Mouse (Mus musculus): ENCODE results near the gene Olfr1444. TPM values are rescaled to one million over a fixed set of nuclear protein-coding genes. Genes with fewer than 3 reads are reported as not detected.

The Olfr1444 gene
- polyA plus RNA-seq (2015; fragmentation: Nextera tagmentation; extraction: Ambion mirVana) = not detected in 2 replicates

DNA sequence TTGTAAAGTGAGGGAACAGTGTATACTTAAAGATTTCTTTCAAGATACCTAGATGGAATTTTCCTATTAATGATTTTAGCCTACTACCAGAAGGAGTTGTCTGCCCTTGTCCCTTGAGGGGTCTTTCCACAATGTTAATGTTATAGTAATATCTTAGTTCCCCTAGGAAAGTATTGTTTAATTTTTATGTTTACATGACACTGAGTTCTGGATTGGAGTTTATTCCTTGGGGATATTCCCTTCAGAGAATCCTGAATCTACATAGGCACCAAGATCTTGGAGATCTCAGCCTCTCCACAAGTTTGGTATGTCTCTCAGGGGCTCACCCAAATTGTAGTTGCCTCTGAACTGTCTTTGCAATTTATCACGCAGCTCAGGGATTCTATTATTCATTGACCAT is at the start of gene Olfr1444:
TSS of gene Olfr1444 (plus strand) at position 301 of the 400 bp plus-strand sequence.
- Histone ChIP-seq H3K27ac (ENCODE audit: low read length) (no peak within 1 kb of the TSS), H3K27me3 (ENCODE audit: insufficient read depth, low read length) (no peaks in the 10 kb centered on the region), H3K4me1 (ENCODE audit: insufficient read depth, low read length) (no peaks in the 10 kb centered on the region), H3K9ac (replicated peaks; ENCODE audit: low read length) (no peak within 1 kb of the TSS), H3K4me3 (ENCODE audit: low read length) (no peak within 1 kb of the TSS), H3K4me2 (replicated peaks; ENCODE audit: low read depth, low read length) (no peak within 1 kb of the TSS), H3K9me3 (ENCODE audit: low read length) (no peaks in the 10 kb centered on the region), H3K36me3 (ENCODE audit: insufficient read depth, low read length) (no peaks in the 10 kb centered on the region)
- 69% methylated on average over 1 of the region's 1 CpGs for WGBS
- ATAC-seq (ENCODE audit: low FRiP score, low TSS enrichment) = no peak

DNA sequence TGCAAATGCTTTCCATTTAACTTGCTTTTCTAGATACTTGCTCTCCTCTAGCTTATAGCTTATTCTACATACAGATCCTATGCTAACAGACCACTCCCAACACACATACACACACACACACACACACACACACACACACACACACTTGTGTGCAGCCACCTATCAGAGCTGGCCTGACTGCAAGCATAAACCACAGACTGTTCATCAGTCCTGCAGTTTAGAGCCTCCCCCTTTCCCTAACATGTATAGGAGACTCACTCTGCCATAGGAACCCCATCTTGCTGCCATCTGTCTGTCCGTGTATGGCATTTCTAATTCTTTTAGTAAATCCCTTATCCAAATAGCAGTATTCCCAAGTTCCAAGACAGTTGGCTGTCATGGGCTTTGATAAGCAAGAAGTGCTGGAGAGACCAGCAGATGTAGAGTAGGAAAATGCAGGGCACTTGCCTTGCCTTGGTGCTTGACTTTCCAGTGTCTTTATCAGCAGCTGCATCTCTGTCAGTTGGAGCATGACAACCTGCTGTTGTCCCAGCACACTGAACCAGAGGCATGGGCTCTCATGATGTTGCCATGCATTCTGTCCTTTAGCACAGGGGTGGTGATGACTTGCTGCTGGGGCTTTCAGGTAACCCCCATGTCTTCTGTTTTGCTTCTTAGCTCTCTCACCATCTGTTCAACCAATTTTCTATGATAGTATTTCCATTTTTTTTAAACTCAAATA is 44.3 kb upstream of the Olfr1444 start:
- H3K27ac ChIP-seq (ENCODE audit: low read length) = no peak overlapping the region
- no peak for ATAC-seq (ENCODE audit: low FRiP score, low TSS enrichment)
- no peaks in the 10 kb centered on the region for H3K27me3 ChIP-seq (ENCODE audit: insufficient read depth, low read length)

DNA sequence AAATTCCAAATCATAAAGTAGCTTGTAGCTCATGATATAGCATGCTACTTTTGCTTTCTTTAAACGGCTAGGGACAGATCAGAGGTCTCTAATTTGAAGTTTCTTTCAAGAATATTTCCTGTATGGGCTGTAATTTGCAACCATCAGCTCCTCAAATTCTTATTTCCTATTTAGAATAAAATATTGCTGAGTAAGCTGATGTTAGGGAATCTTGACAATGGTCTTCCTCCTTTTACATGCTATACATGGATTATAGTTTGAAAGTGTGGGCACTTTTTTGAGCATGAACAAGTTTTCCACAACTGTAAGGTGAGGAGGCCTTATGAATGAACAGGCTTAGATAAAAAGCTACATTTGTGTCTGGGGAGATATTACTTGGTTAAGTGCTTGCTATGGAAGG is 43.2 kb upstream of the Olfr1444 start:
- no peaks in the 10 kb centered on the region for H3K4me1 ChIP-seq (ENCODE audit: insufficient read depth, low read length)
- WGBS = 78% methylated on average over 1 of the region's 1 CpGs
- no peaks in the 10 kb centered on the region for H3K27me3 ChIP-seq (ENCODE audit: insufficient read depth, low read length)
- H3K9ac ChIP-seq (replicated peaks; ENCODE audit: low read length) = no peak overlapping the region
- no peak overlapping the region for H3K27ac ChIP-seq (ENCODE audit: low read length)
- no peak for ATAC-seq (ENCODE audit: low FRiP score, low TSS enrichment)
- no peaks in the 10 kb centered on the region for H3K9me3 ChIP-seq (ENCODE audit: low read length)
- no peak overlapping the region for H3K4me3 ChIP-seq (ENCODE audit: low read length)
- H3K4me2 ChIP-seq (replicated peaks; ENCODE audit: low read depth, low read length) = no peak overlapping the region
- H3K36me3 ChIP-seq (ENCODE audit: insufficient read depth, low read length) = no peaks in the 10 kb centered on the region

More for the DNA sequence above, 44.3 kb upstream of the Olfr1444 start:
- no peaks in the 10 kb centered on the region for H3K9me3 ChIP-seq (ENCODE audit: low read length)
- H3K9ac ChIP-seq (replicated peaks; ENCODE audit: low read length) = no peak overlapping the region
- WGBS = 65% methylated on average over 1 of the region's 1 CpGs
- H3K4me2 ChIP-seq (replicated peaks; ENCODE audit: low read depth, low read length) = no peak overlapping the region
- H3K4me3 ChIP-seq (ENCODE audit: low read length) = no peak overlapping the region
- H3K36me3 ChIP-seq (ENCODE audit: insufficient read depth, low read length) = no peaks in the 10 kb centered on the region
- H3K4me1 ChIP-seq (ENCODE audit: insufficient read depth, low read length) = no peaks in the 10 kb centered on the region

DNA sequence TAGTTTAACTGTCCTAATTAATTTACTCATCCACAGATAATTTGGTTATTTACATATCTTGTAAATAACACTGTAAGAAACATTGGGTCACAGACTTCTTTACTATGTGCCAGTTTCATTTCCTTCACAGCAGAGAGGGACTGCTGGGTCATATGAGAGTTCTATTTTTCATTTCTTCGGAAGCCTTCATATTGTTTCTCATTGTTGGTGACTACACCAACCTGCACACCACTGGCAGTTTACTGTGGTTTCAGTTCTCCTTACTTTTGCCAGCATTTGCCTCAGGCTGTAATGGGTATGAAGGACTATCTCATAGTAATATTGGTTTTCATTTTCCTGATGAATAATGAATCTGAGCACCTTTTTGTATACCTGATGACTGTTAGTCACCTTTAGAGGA is 38.6 kb upstream of the Olfr1444 start:
- Histone ChIP-seq H3K9me3 (ENCODE audit: low read length) (no peaks in the 10 kb centered on the region), H3K27me3 (ENCODE audit: insufficient read depth, low read length) (no peaks in the 10 kb centered on the region), H3K36me3 (ENCODE audit: insufficient read depth, low read length) (no peaks in the 10 kb centered on the region), H3K4me1 (ENCODE audit: insufficient read depth, low read length) (no peaks in the 10 kb centered on the region), H3K9ac (replicated peaks; ENCODE audit: low read length) (no peak overlapping the region), H3K27ac (ENCODE audit: low read length) (no peak overlapping the region), H3K4me3 (ENCODE audit: low read length) (no peak overlapping the region), H3K4me2 (replicated peaks; ENCODE audit: low read depth, low read length) (no peak overlapping the region)
- no peak for ATAC-seq (ENCODE audit: low FRiP score, low TSS enrichment)
- WGBS = 78% methylated on average over 1 of the region's 1 CpGs

GRCm38 (mm10) chr19:12820383-12820782 is 36.7 kb upstream of the Olfr1444 start:
- Histone ChIP-seq H3K36me3 (ENCODE audit: insufficient read depth, low read length) (no peaks in the 10 kb centered on the region), H3K27ac (ENCODE audit: low read length) (no peak overlapping the region), H3K4me2 (replicated peaks; ENCODE audit: low read depth, low read length) (no peak overlapping the region), H3K4me3 (ENCODE audit: low read length) (no peak overlapping the region), H3K27me3 (ENCODE audit: insufficient read depth, low read length) (no peaks in the 10 kb centered on the region), H3K9me3 (ENCODE audit: low read length) (no peaks in the 10 kb centered on the region), H3K4me1 (ENCODE audit: insufficient read depth, low read length) (no peaks in the 10 kb centered on the region), H3K9ac (replicated peaks; ENCODE audit: low read length) (no peak overlapping the region)
- 31% methylated on average over 4 of the region's 4 CpGs for WGBS
- ATAC-seq (ENCODE audit: low FRiP score, low TSS enrichment) = no peak

- ATAC-seq (ENCODE audit: low FRiP score, low TSS enrichment) = no peak
- Histone ChIP-seq H3K9ac (replicated peaks; ENCODE audit: low read length) (no peak overlapping the region), H3K36me3 (ENCODE audit: insufficient read depth, low read length) (no peaks in the 10 kb centered on the region), H3K27me3 (ENCODE audit: insufficient read depth, low read length) (no peaks in the 10 kb centered on the region), H3K4me2 (replicated peaks; ENCODE audit: low read depth, low read length) (no peak overlapping the region), H3K4me1 (ENCODE audit: insufficient read depth, low read length) (no peaks in the 10 kb centered on the region), H3K4me3 (ENCODE audit: low read length) (no peak overlapping the region), H3K27ac (ENCODE audit: low read length) (no peak overlapping the region), H3K9me3 (ENCODE audit: low read length) (no peaks in the 10 kb centered on the region)
- 74% methylated on average over 4 of the region's 4 CpGs for WGBS
Measured at GRCm38 (mm10) chr19:12824549-12824948, 32.5 kb upstream of the Olfr1444 start.

GRCm38 (mm10) chr19:12830823-12831430 is 26.2 kb upstream of the Olfr1444 start:
- 68% methylated on average over 2 of the region's 2 CpGs for WGBS
- ATAC-seq (ENCODE audit: low FRiP score, low TSS enrichment) = no peak
- no peaks in the 10 kb centered on the region for H3K36me3 ChIP-seq (ENCODE audit: insufficient read depth, low read length)
- no peak overlapping the region for H3K9ac ChIP-seq (replicated peaks; ENCODE audit: low read length)
- H3K27ac ChIP-seq (ENCODE audit: low read length) = no peak overlapping the region
- no peak overlapping the region for H3K4me3 ChIP-seq (ENCODE audit: low read length)
- no peaks in the 10 kb centered on the region for H3K4me1 ChIP-seq (ENCODE audit: insufficient read depth, low read length)
- no peak overlapping the region for H3K4me2 ChIP-seq (replicated peaks; ENCODE audit: low read depth, low read length)
- H3K9me3 ChIP-seq (ENCODE audit: low read length) = no peaks in the 10 kb centered on the region
- H3K27me3 ChIP-seq (ENCODE audit: insufficient read depth, low read length) = no peaks in the 10 kb centered on the region

DNA sequence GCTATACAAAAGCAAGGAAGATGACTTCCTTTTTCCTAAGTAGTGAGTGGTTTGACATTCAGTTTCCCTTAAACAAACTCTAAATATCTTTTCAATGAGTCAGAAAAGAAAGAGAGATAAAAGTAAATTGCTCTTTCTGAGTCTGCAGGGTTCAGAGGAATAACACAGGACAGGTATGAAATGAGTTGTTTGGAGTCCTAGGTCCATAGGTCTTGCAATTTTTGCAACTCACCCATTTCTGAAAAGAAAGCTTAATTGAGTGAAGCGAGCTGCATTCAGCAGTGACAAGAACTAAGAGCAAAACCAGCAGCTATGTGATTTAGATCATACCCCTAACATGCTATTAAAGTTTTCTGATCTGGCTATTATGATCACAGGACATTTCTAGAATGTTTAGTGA is 25.5 kb upstream of the Olfr1444 start:
- 52% methylated on average over 1 of the region's 1 CpGs for WGBS
- Histone ChIP-seq H3K4me2 (replicated peaks; ENCODE audit: low read depth, low read length) (no peak overlapping the region), H3K9me3 (ENCODE audit: low read length) (no peaks in the 10 kb centered on the region), H3K27ac (ENCODE audit: low read length) (no peak overlapping the region), H3K4me3 (ENCODE audit: low read length) (no peak overlapping the region), H3K36me3 (ENCODE audit: insufficient read depth, low read length) (no peaks in the 10 kb centered on the region), H3K27me3 (ENCODE audit: insufficient read depth, low read length) (no peaks in the 10 kb centered on the region), H3K9ac (replicated peaks; ENCODE audit: low read length) (no peak overlapping the region), H3K4me1 (ENCODE audit: insufficient read depth, low read length) (no peaks in the 10 kb centered on the region)
- no peak for ATAC-seq (ENCODE audit: low FRiP score, low TSS enrichment)

- Histone ChIP-seq H3K36me3 (ENCODE audit: insufficient read depth, low read length) (no peaks in the 10 kb centered on the region), H3K4me3 (ENCODE audit: low read length) (no peak overlapping the region), H3K4me1 (ENCODE audit: insufficient read depth, low read length) (no peaks in the 10 kb centered on the region), H3K27ac (ENCODE audit: low read length) (no peak overlapping the region), H3K9me3 (ENCODE audit: low read length) (no peaks in the 10 kb centered on the region), H3K27me3 (ENCODE audit: insufficient read depth, low read length) (no peaks in the 10 kb centered on the region), H3K4me2 (replicated peaks; ENCODE audit: low read depth, low read length) (no peak overlapping the region), H3K9ac (replicated peaks; ENCODE audit: low read length) (no peak overlapping the region)
- WGBS = 60% methylated on average over 3 of the region's 3 CpGs
- no peak for ATAC-seq (ENCODE audit: low FRiP score, low TSS enrichment)
Measured at GRCm38 (mm10) chr19:12833625-12834024, 23.5 kb upstream of the Olfr1444 start.

GRCm38 (mm10) chr19:12838507-12838906 is 18.6 kb upstream of the Olfr1444 start:
- Histone ChIP-seq H3K36me3 (ENCODE audit: insufficient read depth, low read length) (no peaks in the 10 kb centered on the region), H3K4me2 (replicated peaks; ENCODE audit: low read depth, low read length) (no peak overlapping the region)
- 87% methylated on average over 1 of the region's 1 CpGs for WGBS

More at GRCm38 (mm10) chr19:12838507-12838906, 18.6 kb upstream of the Olfr1444 start:
- H3K27me3 ChIP-seq (ENCODE audit: insufficient read depth, low read length) = no peaks in the 10 kb centered on the region
- H3K9me3 ChIP-seq (ENCODE audit: low read length) = no peaks in the 10 kb centered on the region
- no peak for ATAC-seq (ENCODE audit: low FRiP score, low TSS enrichment)
- no peak overlapping the region for H3K9ac ChIP-seq (replicated peaks; ENCODE audit: low read length)
- no peak overlapping the region for H3K4me3 ChIP-seq (ENCODE audit: low read length)
- no peak overlapping the region for H3K27ac ChIP-seq (ENCODE audit: low read length)
- H3K4me1 ChIP-seq (ENCODE audit: insufficient read depth, low read length) = no peaks in the 10 kb centered on the region
